In genomic region chr17:8639703-8640380, GRCm38 (mm10) we compare ENCODE assay signal across 11 mouse cellular contexts.
DNase-seq lines count a peak whose midpoint lies in the region; ATAC-seq and TF ChIP-seq lines count a peak whose summit lies in the region.
"Had no signal": no experiment of that assay in that cellular context is flagged by ENCODE, and none has a peak within 500 bp of the region (broad histone marks: within the 10 kb centered on the region; RNA-seq: fewer than 3 reads in every experiment).

No protein-coding gene starts in this region.

- H3K27ac ChIP-seq in forebrain, postnatal 0 days (ENCODE audit: low read depth, low read length), result no peak overlapping the region
- H3K27ac ChIP-seq in forebrain, embryonic 11.5 days (ENCODE audit: low read depth, low read length), result no peak overlapping the region
- H3K27ac ChIP-seq in lung, embryonic 14.5 days (ENCODE audit: low read depth), result no peak overlapping the region
- no peak overlapping the region for H3K27ac ChIP-seq in embryonic facial prominence, embryonic 14.5 days (replicated peaks; ENCODE audit: low read depth, low read length)
- H3K27ac ChIP-seq: intestine, embryonic 15.5 days; midbrain, embryonic 12.5 days had no signal

- H3K9ac ChIP-seq in forebrain, postnatal 0 days, result no peak overlapping the region
- no peak overlapping the region for H3K9ac ChIP-seq in forebrain, embryonic 11.5 days (ENCODE audit: low read length)
- H3K9ac ChIP-seq in lung, embryonic 14.5 days, result no peak overlapping the region
- H3K9ac ChIP-seq in embryonic facial prominence, embryonic 14.5 days (ENCODE audit: low read depth, low read length), result no peak overlapping the region
- H3K9ac ChIP-seq: intestine, embryonic 15.5 days; midbrain, embryonic 12.5 days had no signal

- no peak overlapping the region for H3K4me3 ChIP-seq in forebrain, postnatal 0 days (ENCODE audit: low read depth, low read length)
- no peak overlapping the region for H3K4me3 ChIP-seq in forebrain, embryonic 11.5 days (ENCODE audit: low read depth, low read length)
- H3K4me3 ChIP-seq in lung, embryonic 14.5 days (ENCODE audit: low read depth, low read length), result no peak overlapping the region
- H3K4me3 ChIP-seq in E14TG2a.4 (replicated peaks; ENCODE audit: low read length), result no peak overlapping the region
- no peak overlapping the region for H3K4me3 ChIP-seq in embryonic facial prominence, embryonic 14.5 days (ENCODE audit: low read depth, low read length)
- H3K4me3 ChIP-seq: intestine, embryonic 15.5 days; midbrain, embryonic 12.5 days had no signal

- H3K4me1 ChIP-seq in forebrain, postnatal 0 days (ENCODE audit: insufficient read depth), result no peaks in the 10 kb centered on the region
- no peaks in the 10 kb centered on the region for H3K4me1 ChIP-seq in forebrain, embryonic 11.5 days (replicated peaks; ENCODE audit: control insufficient read depth, insufficient read depth, low read length)
- H3K4me1 ChIP-seq in lung, embryonic 14.5 days (ENCODE audit: insufficient read depth), result no peaks in the 10 kb centered on the region
- H3K4me1 ChIP-seq in E14TG2a.4 (replicated peaks; ENCODE audit: low read depth, low read length), result peaks cover 6% of the 10 kb centered on the region; the same call in 1 of the 2 replicates
- H3K4me1 ChIP-seq in embryonic facial prominence, embryonic 14.5 days (ENCODE audit: control insufficient read depth, insufficient read depth, low read length), result no peaks in the 10 kb centered on the region
- H3K4me1 ChIP-seq: intestine, embryonic 15.5 days; midbrain, embryonic 12.5 days had no signal

- H3K9me3 ChIP-seq in forebrain, postnatal 0 days (ENCODE audit: low read length), result no peaks in the 10 kb centered on the region
- H3K9me3 ChIP-seq in forebrain, embryonic 11.5 days (ENCODE audit: control insufficient read depth, low read length), result no peaks in the 10 kb centered on the region
- H3K9me3 ChIP-seq in lung, embryonic 14.5 days (ENCODE audit: low read depth, low read length), result no peaks in the 10 kb centered on the region
- H3K9me3 ChIP-seq in E14TG2a.4 (ENCODE audit: low read length), result no peaks in the 10 kb centered on the region
- H3K9me3 ChIP-seq in embryonic facial prominence, embryonic 14.5 days (ENCODE audit: control insufficient read depth, low read length), result no peaks in the 10 kb centered on the region
- H3K9me3 ChIP-seq: intestine, embryonic 15.5 days; midbrain, embryonic 12.5 days had no signal

- no peaks in the 10 kb centered on the region for H3K27me3 ChIP-seq in forebrain, postnatal 0 days (ENCODE audit: insufficient read depth, low read length)
- no peaks in the 10 kb centered on the region for H3K27me3 ChIP-seq in forebrain, embryonic 11.5 days (ENCODE audit: control insufficient read depth, insufficient read depth, low read length)
- H3K27me3 ChIP-seq in lung, embryonic 14.5 days (ENCODE audit: insufficient read depth, low read length), result no peaks in the 10 kb centered on the region
- H3K27me3 ChIP-seq in E14TG2a.4 (ENCODE audit: insufficient read depth, low read length), result no peaks in the 10 kb centered on the region
- H3K27me3 ChIP-seq in embryonic facial prominence, embryonic 14.5 days (replicated peaks; ENCODE audit: control insufficient read depth, insufficient read depth, low read length), result no peaks in the 10 kb centered on the region
- H3K27me3 ChIP-seq: intestine, embryonic 15.5 days; midbrain, embryonic 12.5 days had no signal

- TF ChIP-seq CTCF in forebrain, postnatal 0 days (IDR thresholded peaks at IDR 0.05; ENCODE audit: low read depth), result peak; percentile 42
- 0 out of 2 replicates have a peak, but pooled peaks have one; percentile 19 for TF ChIP-seq CTCF in lung, embryonic 14.5 days (IDR thresholded peaks at IDR 0.05; ENCODE audit: low read depth)
- peak; percentile 54; the same call in 1 of the 2 replicates for TF ChIP-seq CTCF in E14TG2a.4 (conservative IDR thresholded peaks at IDR 0.05; ENCODE audit: low read length)

- DNase-seq in forebrain, postnatal 0 days, result no peak
- DNase-seq in forebrain, embryonic 11.5 days (ENCODE audit: low spot score), result no peak
- DNase-seq in lung, embryonic 14.5 days, result peak; percentile 25
- DNase-seq in lung, postnatal 10 days, result no peak
- DNase-seq in embryonic facial prominence, embryonic 14.5 days (ENCODE audit: low spot score), result peak; percentile 35
- no peak for DNase-seq in heart, adult 9 months (ENCODE audit: low spot score in 2 of 2)
- DNase-seq: cerebellum, adult 11-12 months had no signal

- no peaks in the 10 kb centered on the region for H3K36me3 ChIP-seq in forebrain, postnatal 0 days (ENCODE audit: insufficient read depth)
- H3K36me3 ChIP-seq in forebrain, embryonic 11.5 days (ENCODE audit: control insufficient read depth, insufficient read depth, low read length), result no peaks in the 10 kb centered on the region
- no peaks in the 10 kb centered on the region for H3K36me3 ChIP-seq in lung, embryonic 14.5 days (ENCODE audit: insufficient read depth)
- H3K36me3 ChIP-seq in E14TG2a.4 (ENCODE audit: insufficient read depth, low read length), result no peaks in the 10 kb centered on the region
- no peaks in the 10 kb centered on the region for H3K36me3 ChIP-seq in embryonic facial prominence, embryonic 14.5 days (ENCODE audit: control insufficient read depth, insufficient read depth, low read length)
- H3K36me3 ChIP-seq: intestine, embryonic 15.5 days; midbrain, embryonic 12.5 days had no signal

- 78% methylated on average over 12 of the region's 12 CpGs for WGBS in forebrain, postnatal 0 days
- 88% methylated on average over 12 of the region's 12 CpGs for WGBS in forebrain, embryonic 11.5 days
- 72% methylated on average over 12 of the region's 12 CpGs for WGBS in lung, embryonic 14.5 days
- 79% methylated on average over 12 of the region's 12 CpGs for WGBS in embryonic facial prominence, embryonic 14.5 days

- H3K4me2 ChIP-seq in forebrain, postnatal 0 days (ENCODE audit: low read depth), result no peak overlapping the region
- H3K4me2 ChIP-seq in forebrain, embryonic 11.5 days (ENCODE audit: low read depth, low read length, severe bottlenecking), result no peak overlapping the region
- H3K4me2 ChIP-seq in lung, embryonic 14.5 days, result no peak overlapping the region
- no peak overlapping the region for H3K4me2 ChIP-seq in embryonic facial prominence, embryonic 14.5 days (ENCODE audit: low read depth, low read length)
- H3K4me2 ChIP-seq: intestine, embryonic 15.5 days; midbrain, embryonic 12.5 days had no signal

- peak; percentile 45; the same call in 1 of the 2 replicates for ATAC-seq in forebrain, postnatal 0 days
- ATAC-seq in forebrain, embryonic 11.5 days (replicated peaks; ENCODE audit: low FRiP score), result no peak
- ATAC-seq in lung, embryonic 14.5 days (ENCODE audit: insufficient read depth), result no peak
- peak; percentile 37; the same call in 1 of the 2 replicates for ATAC-seq in embryonic facial prominence, embryonic 14.5 days (ENCODE audit: low read depth)
- ATAC-seq in megakaryocyte-erythroid progenitor cell, adult 5-6 weeks (replicated peaks; ENCODE audit: low FRiP score, low TSS enrichment, poor library complexity, severe bottlenecking), result no peak
- ATAC-seq: intestine, embryonic 15.5 days had no signal

Comparison
In these comparisons a context has a peak if more than half of its experiments do, and no peak if none do; other contexts are left out.
1. ATAC-seq: peak in forebrain, postnatal 0 days (single experiment) and embryonic facial prominence, embryonic 14.5 days (single experiment); none in forebrain, embryonic 11.5 days (single experiment), lung, embryonic 14.5 days (single experiment) and megakaryocyte-erythroid progenitor cell, adult 5-6 weeks (single experiment).
2. DNase-seq: peak in lung, embryonic 14.5 days (single experiment) and embryonic facial prominence, embryonic 14.5 days (single experiment); none in forebrain, postnatal 0 days (single experiment), forebrain, embryonic 11.5 days (single experiment), lung, postnatal 10 days (single experiment) and heart, adult 9 months (0 of 2).
3. Peak in every context shown above with its lines, with median percentiles within 50 percentile points of each other: CTCF ChIP-seq.